Mouse (Mus musculus) heart, postnatal 0 days (tissue): ENCODE results near the gene Aamp.

Source experiments
- CTCF ChIP-seq: IDR thresholded peaks from 2 replicates; pipeline ENCODE4 v1.5.1; 2016; ENCODE audit warnings: antibody characterized with exemption, control low read depth, low read depth
- EP300 ChIP-seq: IDR thresholded peaks from 2 replicates; pipeline ENCODE4 v1.6.1; 2016; ENCODE audit warnings: antibody characterized with exemption, low read depth

DNA sequence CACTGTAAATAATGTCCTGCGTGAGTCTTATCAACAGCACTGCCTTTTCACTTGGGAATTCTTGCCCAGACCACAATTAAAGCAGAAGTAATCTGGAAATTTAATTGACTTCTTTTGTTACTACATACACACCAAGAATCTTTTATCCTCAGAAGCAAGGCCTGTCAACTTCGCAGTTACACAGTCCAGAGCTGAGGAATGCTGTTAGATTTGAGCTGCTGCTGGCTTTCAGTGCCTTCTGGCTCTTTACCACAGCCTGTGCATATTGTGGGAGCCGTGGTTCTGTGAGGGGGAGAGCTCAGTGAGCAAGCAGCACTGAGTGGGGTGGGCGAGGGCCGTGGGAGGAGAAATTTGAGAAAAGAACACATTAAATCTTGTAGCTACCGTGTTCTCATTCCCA is 44.2 kb downstream of the Aamp start:
- TF ChIP-seq EP300, result no peak
- no peak for TF ChIP-seq CTCF
